Comparison of ENCODE assay signal across 19 mouse cellular contexts in genomic region chr2:57252542-57253301, GRCm38 (mm10). TPM values are rescaled to one million over a fixed set of nuclear protein-coding genes. Genes with fewer than 3 reads are reported as not detected.
A peak's percentile ranks its signal among the peaks of the same experiment; 100 is the strongest.
DNase-seq lines count a peak whose midpoint lies in the region; ATAC-seq and TF ChIP-seq lines count a peak whose summit lies in the region.
"Had no signal": no experiment of that assay in that cellular context is flagged by ENCODE, and none has a peak within 500 bp of the region (broad histone marks: within the 10 kb centered on the region; RNA-seq: fewer than 3 reads in every experiment).

No protein-coding gene starts in this region.

- H3K27ac ChIP-seq in liver, embryonic 13.5 days: no peak overlapping the region
- H3K27ac ChIP-seq in kidney, postnatal 0 days: no peak overlapping the region
- H3K27ac ChIP-seq in stomach, embryonic 15.5 days: no peak overlapping the region
- H3K27ac ChIP-seq in heart, embryonic 12.5 days (ENCODE audit: poor library complexity, severe bottlenecking): no peak overlapping the region
- H3K27ac ChIP-seq: embryonic facial prominence, embryonic 15.5 days; forebrain, embryonic 10.5 days; limb, embryonic 15.5 days had no signal

- H3K4me3 ChIP-seq in liver, embryonic 13.5 days (replicated peaks): no peak overlapping the region
- H3K4me3 ChIP-seq in kidney, postnatal 0 days (replicated peaks; ENCODE audit: low read depth, low read length): no peak overlapping the region
- H3K4me3 ChIP-seq in stomach, embryonic 15.5 days (replicated peaks): no peak overlapping the region
- H3K4me3 ChIP-seq in heart, embryonic 12.5 days: no peak overlapping the region
- H3K4me3 ChIP-seq: embryonic facial prominence, embryonic 15.5 days; forebrain, embryonic 10.5 days; limb, embryonic 15.5 days; megakaryocyte, embryonic 14.5 days had no signal

- TF ChIP-seq CTCF in kidney, postnatal 0 days (IDR thresholded peaks at IDR 0.05; ENCODE audit: low read depth): no peak

- H3K9ac ChIP-seq in liver, embryonic 13.5 days: no peak overlapping the region
- H3K9ac ChIP-seq in kidney, postnatal 0 days (ENCODE audit: low read depth, low read length): no peak overlapping the region
- no peak overlapping the region for H3K9ac ChIP-seq in stomach, embryonic 15.5 days
- no peak overlapping the region for H3K9ac ChIP-seq in heart, embryonic 12.5 days
- H3K9ac ChIP-seq: embryonic facial prominence, embryonic 15.5 days; limb, embryonic 15.5 days had no signal

- no peaks in the 10 kb centered on the region for H3K36me3 ChIP-seq in liver, embryonic 13.5 days
- H3K36me3 ChIP-seq in kidney, postnatal 0 days (ENCODE audit: insufficient read depth, low read length): no peaks in the 10 kb centered on the region
- no peaks in the 10 kb centered on the region for H3K36me3 ChIP-seq in stomach, embryonic 15.5 days
- no peaks in the 10 kb centered on the region for H3K36me3 ChIP-seq in heart, embryonic 12.5 days
- H3K36me3 ChIP-seq: embryonic facial prominence, embryonic 15.5 days; limb, embryonic 15.5 days had no signal

- no peaks in the 10 kb centered on the region; the same call in 1 of the 2 replicates for H3K4me1 ChIP-seq in liver, embryonic 13.5 days (replicated peaks)
- 0 out of 2 replicates have a peak, but pooled peaks cover 2% of the 10 kb centered on the region for H3K4me1 ChIP-seq in kidney, postnatal 0 days (replicated peaks; ENCODE audit: insufficient read depth, low read length)
- no peaks in the 10 kb centered on the region; the same call in 1 of the 2 replicates for H3K4me1 ChIP-seq in stomach, embryonic 15.5 days
- H3K4me1 ChIP-seq in heart, embryonic 12.5 days (replicated peaks): peaks cover 24% of the 10 kb centered on the region
- H3K4me1 ChIP-seq: embryonic facial prominence, embryonic 15.5 days; limb, embryonic 15.5 days had no signal

- WGBS in liver, embryonic 13.5 days (ENCODE audit: insufficient replicate concordance): 71% methylated on average over 10 of the region's 10 CpGs
- 71% methylated on average over 10 of the region's 10 CpGs for WGBS in kidney, postnatal 0 days
- WGBS in stomach, embryonic 15.5 days: 72% methylated on average over 10 of the region's 10 CpGs
- WGBS in heart, embryonic 12.5 days: 82% methylated on average over 10 of the region's 10 CpGs

- H3K4me2 ChIP-seq in liver, embryonic 13.5 days: no peak overlapping the region
- H3K4me2 ChIP-seq in kidney, postnatal 0 days (ENCODE audit: low read length): no peak overlapping the region
- H3K4me2 ChIP-seq in stomach, embryonic 15.5 days: no peak overlapping the region
- H3K4me2 ChIP-seq in heart, embryonic 12.5 days: no peak overlapping the region
- H3K4me2 ChIP-seq: embryonic facial prominence, embryonic 15.5 days; heart, embryonic 11.5 days; limb, embryonic 15.5 days had no signal

- ATAC-seq in liver, embryonic 13.5 days (ENCODE audit: low read depth): peak; percentile 31; the same call in 1 of the 2 replicates
- ATAC-seq in kidney, postnatal 0 days (replicated peaks; ENCODE audit: low FRiP score, low read depth): 0 out of 2 replicates have a peak, but pooled peaks have one; percentile 33
- peak; percentile 57; the same call in 1 of the 2 replicates for ATAC-seq in stomach, embryonic 15.5 days (ENCODE audit: insufficient read depth, low FRiP score, low read depth)
- no peak for ATAC-seq in heart, embryonic 12.5 days (ENCODE audit: insufficient number of reproducible peaks, low FRiP score)
- ATAC-seq: hindbrain, embryonic 16.5 days had no signal

- DNase-seq in adrenal gland, adult 8-10 months: peak; percentile 17
- DNase-seq in adrenal gland, postnatal 4 days (ENCODE audit: low spot score in 2 of 2): no peak
- DNase-seq in liver, embryonic 13.5 days: no peak
- no peak for DNase-seq in liver
- DNase-seq in kidney, postnatal 0 days (ENCODE audit: low spot score): no peak
- no peak for DNase-seq in retina, postnatal 1 day
- DNase-seq: cerebellum, adult 9-11 months; embryo, embryonic 11 days; gastrocnemius, postnatal 25 days; layer of hippocampus, postnatal 36 days; lung, postnatal 10 days had no signal

- H3K27me3 ChIP-seq in liver, embryonic 13.5 days: no peaks in the 10 kb centered on the region
- no peaks in the 10 kb centered on the region for H3K27me3 ChIP-seq in kidney, postnatal 0 days (ENCODE audit: insufficient read depth, low read length)
- no peaks in the 10 kb centered on the region for H3K27me3 ChIP-seq in stomach, embryonic 15.5 days (replicated peaks)
- H3K27me3 ChIP-seq in heart, embryonic 12.5 days (replicated peaks): no peaks in the 10 kb centered on the region
- H3K27me3 ChIP-seq: embryonic facial prominence, embryonic 15.5 days; limb, embryonic 15.5 days; megakaryocyte, embryonic 14.5 days had no signal

- no peaks in the 10 kb centered on the region for H3K9me3 ChIP-seq in liver, embryonic 13.5 days (replicated peaks)
- no peaks in the 10 kb centered on the region for H3K9me3 ChIP-seq in kidney, postnatal 0 days (replicated peaks; ENCODE audit: low read length)
- H3K9me3 ChIP-seq in stomach, embryonic 15.5 days: no peaks in the 10 kb centered on the region
- H3K9me3 ChIP-seq in heart, embryonic 12.5 days (replicated peaks): no peaks in the 10 kb centered on the region
- H3K9me3 ChIP-seq: embryonic facial prominence, embryonic 15.5 days; forebrain, embryonic 10.5 days; limb, embryonic 15.5 days; megakaryocyte, embryonic 14.5 days had no signal

RNA-seq across cellular contexts. Expression of gene Gpd2, which starts 15.3 kb away (rescaled TPM):
- 10 to 100 TPM; 25.5 to 71.3 (median 53.2) TPM for total RNA-seq in adrenal gland, adult 8-10 months (2022)
- total RNA-seq in adrenal gland, postnatal 4 days (2021): 10 to 100 TPM; 25.1 to 32.7 TPM
- polyA plus RNA-seq in liver, embryonic 13.5 days (2015; fragmentation: Nextera tagmentation; extraction: Ambion mirVana): 10.3 and 11.2 TPM in 2 replicates
- polyA plus RNA-seq in kidney, postnatal 0 days (2015; fragmentation: Nextera tagmentation; extraction: Ambion mirVana): 11.9 and 15.4 TPM in 2 replicates
- polyA plus RNA-seq in stomach, embryonic 15.5 days (2015; fragmentation: Nextera tagmentation; extraction: Ambion mirVana): 27.5 and 32.7 TPM in 2 replicates
- polyA plus RNA-seq in heart, embryonic 12.5 days (2016; fragmentation: Nextera tagmentation; extraction: Ambion mirVana): 14.9 and 16.6 TPM in 2 replicates
